Mouse (Mus musculus): ENCODE measurements around the gene Rgs3. TPM values are rescaled to one million over a fixed set of nuclear protein-coding genes. Genes with fewer than 3 reads are reported as not detected.

Rgs3 gene
- polyA plus RNA-seq, 1 experiment = 92.5 TPM

- DNase-seq (ENCODE audit: low read depth) = peak; percentile 90
- TF ChIP-seq CTCF (IDR thresholded peaks at IDR 0.05; ENCODE audit: borderline replicate concordance, extremely low read depth, insufficient read depth, insufficient read length) (no peak), POLR2A (IDR thresholded peaks at IDR 0.05; ENCODE audit: borderline replicate concordance, extremely low read depth, insufficient read depth, insufficient read length, poor library complexity, severe bottlenecking) (0 out of 2 replicates have a peak, but pooled peaks have one; percentile 16)
Measured at GRCm38 (mm10) chr4:62519849-62520233, 39.8 kb upstream of the Rgs3 start, which contains the start of gene Alad. Alad (minus strand) TSS chr4:62519918.

- TF ChIP-seq POLR2A (IDR thresholded peaks at IDR 0.05; ENCODE audit: borderline replicate concordance, extremely low read depth, insufficient read depth, insufficient read length, poor library complexity, severe bottlenecking) (no peak), CTCF (IDR thresholded peaks at IDR 0.05; ENCODE audit: borderline replicate concordance, extremely low read depth, insufficient read depth, insufficient read length) (no peak)
- no peak for DNase-seq (ENCODE audit: low read depth)
Measured at GRCm38 (mm10) chr4:62520892-62521400, 38.7 kb upstream of the Rgs3 start.

- DNase-seq (ENCODE audit: low read depth) = peak; percentile 99
- TF ChIP-seq POLR2A (IDR thresholded peaks at IDR 0.05; ENCODE audit: borderline replicate concordance, extremely low read depth, insufficient read depth, insufficient read length, poor library complexity, severe bottlenecking) (peak; percentile 27; the same call in 1 of the 2 replicates), CTCF (IDR thresholded peaks at IDR 0.05; ENCODE audit: borderline replicate concordance, extremely low read depth, insufficient read depth, insufficient read length) (no peak)
Measured at GRCm38 (mm10) chr4:62524651-62525488, 34.8 kb upstream of the Rgs3 start, which contains the start of the genes Pole3 and 4933430I17Rik. Pole3 (minus strand) TSS chr4:62525068. 4933430I17Rik (plus strand) TSS chr4:62525369.

GRCm38 (mm10) chr4:62525489-62525811, 34.2 kb upstream of the Rgs3 start:
- TF ChIP-seq CTCF (IDR thresholded peaks at IDR 0.05; ENCODE audit: borderline replicate concordance, extremely low read depth, insufficient read depth, insufficient read length) = no peak
- TF ChIP-seq POLR2A (IDR thresholded peaks at IDR 0.05; ENCODE audit: borderline replicate concordance, extremely low read depth, insufficient read depth, insufficient read length, poor library complexity, severe bottlenecking) = 0 out of 2 replicates have a peak, but pooled peaks have one; percentile 8
- no peak for DNase-seq (ENCODE audit: low read depth)

- TF ChIP-seq CTCF (IDR thresholded peaks at IDR 0.05; ENCODE audit: borderline replicate concordance, extremely low read depth, insufficient read depth, insufficient read length) (no peak), POLR2A (IDR thresholded peaks at IDR 0.05; ENCODE audit: borderline replicate concordance, extremely low read depth, insufficient read depth, insufficient read length, poor library complexity, severe bottlenecking) (no peak)
- DNase-seq (ENCODE audit: low read depth) = no peak
Measured at GRCm38 (mm10) chr4:62526256-62526655, 33.4 kb upstream of the Rgs3 start.

GRCm38 (mm10) chr4:62527655-62528054, 32.0 kb upstream of the Rgs3 start:
- DNase-seq (ENCODE audit: low read depth) = no peak
- TF ChIP-seq POLR2A (IDR thresholded peaks at IDR 0.05; ENCODE audit: borderline replicate concordance, extremely low read depth, insufficient read depth, insufficient read length, poor library complexity, severe bottlenecking) = no peak
- no peak for TF ChIP-seq CTCF (IDR thresholded peaks at IDR 0.05; ENCODE audit: borderline replicate concordance, extremely low read depth, insufficient read depth, insufficient read length)

GRCm38 (mm10) chr4:62533729-62534128, 25.9 kb upstream of the Rgs3 start:
- DNase-seq (ENCODE audit: low read depth) = no peak
- no peak for TF ChIP-seq CTCF (IDR thresholded peaks at IDR 0.05; ENCODE audit: borderline replicate concordance, extremely low read depth, insufficient read depth, insufficient read length)
- no peak for TF ChIP-seq POLR2A (IDR thresholded peaks at IDR 0.05; ENCODE audit: borderline replicate concordance, extremely low read depth, insufficient read depth, insufficient read length, poor library complexity, severe bottlenecking)

- DNase-seq (ENCODE audit: low read depth) = peak; percentile 69
- TF ChIP-seq POLR2A (IDR thresholded peaks at IDR 0.05; ENCODE audit: borderline replicate concordance, extremely low read depth, insufficient read depth, insufficient read length, poor library complexity, severe bottlenecking) = no peak
- no peak for TF ChIP-seq CTCF (IDR thresholded peaks at IDR 0.05; ENCODE audit: borderline replicate concordance, extremely low read depth, insufficient read depth, insufficient read length)
Measured at GRCm38 (mm10) chr4:62541802-62542201, 17.8 kb upstream of the Rgs3 start.

- no peak for TF ChIP-seq CTCF (IDR thresholded peaks at IDR 0.05; ENCODE audit: borderline replicate concordance, extremely low read depth, insufficient read depth, insufficient read length)
- no peak for DNase-seq (ENCODE audit: low read depth)
Measured at GRCm38 (mm10) chr4:62543782-62544181, 15.9 kb upstream of the Rgs3 start.

GRCm38 (mm10) chr4:62544801-62545200, 14.8 kb upstream of the Rgs3 start:
- no peak for DNase-seq (ENCODE audit: low read depth)
- no peak for TF ChIP-seq CTCF (IDR thresholded peaks at IDR 0.05; ENCODE audit: borderline replicate concordance, extremely low read depth, insufficient read depth, insufficient read length)
- TF ChIP-seq POLR2A (IDR thresholded peaks at IDR 0.05; ENCODE audit: borderline replicate concordance, extremely low read depth, insufficient read depth, insufficient read length, poor library complexity, severe bottlenecking) = no peak

GRCm38 (mm10) chr4:62551966-62552365, 7.7 kb upstream of the Rgs3 start:
- TF ChIP-seq POLR2A (IDR thresholded peaks at IDR 0.05; ENCODE audit: borderline replicate concordance, extremely low read depth, insufficient read depth, insufficient read length, poor library complexity, severe bottlenecking) = no peak
- TF ChIP-seq CTCF (IDR thresholded peaks at IDR 0.05; ENCODE audit: borderline replicate concordance, extremely low read depth, insufficient read depth, insufficient read length) = no peak
- no peak for DNase-seq (ENCODE audit: low read depth)

- DNase-seq (ENCODE audit: low read depth) = peak; percentile 18
- TF ChIP-seq POLR2A (IDR thresholded peaks at IDR 0.05; ENCODE audit: borderline replicate concordance, extremely low read depth, insufficient read depth, insufficient read length, poor library complexity, severe bottlenecking) (no peak), CTCF (IDR thresholded peaks at IDR 0.05; ENCODE audit: borderline replicate concordance, extremely low read depth, insufficient read depth, insufficient read length) (no peak)
Measured at GRCm38 (mm10) chr4:62557436-62557835, 2.2 kb upstream of the Rgs3 start.

Data from brain, embryonic 14.5 days (tissue).